Mouse (Mus musculus) liver, adult 2 months (tissue): ENCODE results near the gene Adprhl2.

ENCODE experiments used
- CTCF ChIP-seq: fragments of 200-500 bp; IDR thresholded peaks from 2 replicates; pipeline ENCODE4 v1.5.1; 2011; ENCODE audit warnings: low read depth, low read length, control low read depth
- POLR2A ChIP-seq: fragments of 200-500 bp; IDR thresholded peaks from 2 replicates; pipeline ENCODE4 v1.6.1; 2011; ENCODE audit warnings: low read length, control low read depth; ENCODE audit not compliant: insufficient read depth; ENCODE audit errors: extremely low read depth

DNA sequence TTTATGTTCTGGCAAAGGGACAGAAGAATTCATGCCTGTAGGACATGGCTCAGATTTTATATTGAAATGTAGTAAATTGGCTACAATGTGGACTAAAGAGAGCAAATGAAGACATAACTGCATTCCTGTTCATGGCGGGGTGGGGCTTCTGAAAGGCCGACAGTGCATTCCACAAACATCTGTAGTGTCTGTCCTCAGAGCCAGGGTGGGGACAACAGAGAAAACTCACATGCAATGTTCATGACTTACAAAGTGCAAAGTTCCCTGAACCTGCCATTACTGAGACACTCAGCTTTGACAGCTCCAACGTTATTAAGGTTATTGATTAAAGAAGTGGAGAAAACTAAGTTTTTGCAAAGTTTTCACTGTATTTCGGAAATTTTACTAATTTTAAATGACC, 21.9 kb upstream of the Adprhl2 start:
- TF ChIP-seq CTCF (no peak), POLR2A (no peak)
